Mouse (Mus musculus): ENCODE measurements around the gene Amy2a5.
"Not testable (repeated sequence)": the region's sequence is repeated elsewhere in the genome, so short reads cannot be mapped to it uniquely, and the experiment has no call there.

Amy2a5 gene

GRCm38 (mm10) chr3:113258737-113259136, at the start of gene Amy2a5:
Amy2a5 (minus strand) TSS chr3:113258837.
- DNase-seq (ENCODE audit: low spot score), result not testable (repeated sequence)

GRCm38 (mm10) chr3:113291349-113291748, 32.7 kb upstream of the Amy2a5 start, which contains the start of gene Amy2a4:
Amy2a4 (minus strand) TSS chr3:113291449.
- not testable (repeated sequence) for DNase-seq (ENCODE audit: low spot score)

GRCm38 (mm10) chr3:113280285-113280684, 21.6 kb upstream of the Amy2a5 start:
- not testable (repeated sequence) for DNase-seq (ENCODE audit: low spot score)

GRCm38 (mm10) chr3:113279586-113279985, 20.9 kb upstream of the Amy2a5 start:
- not testable (repeated sequence) for DNase-seq (ENCODE audit: low spot score)

- no peak for DNase-seq (ENCODE audit: low spot score)
These were observed 31.5 kb downstream of the Amy2a5 start for GRCm38 (mm10) chr3:113227115-113227514.
